Mouse (Mus musculus): ENCODE data around the gene Mrpl1.

GRCm38 (mm10) chr5:96255166-96255565 lies 45.9 kb downstream of the Mrpl1 start:
- no peak for TF ChIP-seq CTCF (IDR thresholded peaks at IDR 0.05; ENCODE audit: control insufficient read depth, insufficient read depth, insufficient read length)
- no peak for TF ChIP-seq MAX (IDR thresholded peaks at IDR 0.05)
- no peak for TF ChIP-seq USF1 (IDR thresholded peaks at IDR 0.05; ENCODE audit: low read depth)
